Mouse (Mus musculus) hindbrain, embryonic 10.5 days (tissue): Measurements from ENCODE around the gene Kiss1. TPM values are rescaled to one million over a fixed set of nuclear protein-coding genes. Genes with fewer than 3 reads are reported as not detected.

Source experiments
- DNase-seq: peaks from one replicate; pipeline ENCODE4 v3.0.0-alpha.2; 2017; ENCODE audit warnings: low spot score
- H3K27ac ChIP-seq: fragments of 300-500 bp; sonication (generic); 2 replicates; pipeline ENCODE4 v1.5.1; 2016; ENCODE audit warnings: mild to moderate bottlenecking, moderate library complexity
- H3K27me3 ChIP-seq: fragments of 300-500 bp; sonication (generic); 2 replicates; pipeline ENCODE4 v1.6.1; 2016; ENCODE audit warnings: mild to moderate bottlenecking; ENCODE audit not compliant: poor library complexity, insufficient read depth, severe bottlenecking
- H3K36me3 ChIP-seq: fragments of 300-500 bp; sonication (generic); 2 replicates; pipeline ENCODE4 v1.6.1; 2016; ENCODE audit warnings: mild to moderate bottlenecking, moderate library complexity
- H3K4me1 ChIP-seq: fragments of 300-500 bp; sonication (generic); replicated peaks from 2 replicates; pipeline ENCODE4 v1.6.1; 2016; ENCODE audit warnings: mild to moderate bottlenecking
- H3K4me3 ChIP-seq: fragments of 300-500 bp; sonication (generic); 2 replicates; pipeline ENCODE4 v1.5.1; 2016; ENCODE audit warnings: mild to moderate bottlenecking, moderate library complexity
- H3K9me3 ChIP-seq: fragments of 300-500 bp; sonication (generic); 2 replicates; pipeline ENCODE4 v1.6.1; 2016; ENCODE audit warnings: mild to moderate bottlenecking, moderate library complexity
- WGBS: fragments of 180-500 bp; shearing (Covaris S2); methylation state at CpG from one replicate; pipeline ENCODE4 v1.1.7; 2016; 5-methylcytosine and 5-hydroxymethylcytosine counted together
- polyA plus RNA-seq: library from polyadenylated mRNA; unstranded; fragments of >200 nt; fragmentation: Nextera tagmentation; extraction: Ambion mirVana; gene quantifications from 2 replicates; pipeline ENCODE4 v1.2.1, GENCODE M21; 2016

Gene Kiss1
- polyA plus RNA-seq, 1 experiment from 2014 or later: not detected

GRCm38 (mm10) chr1:133367606-133368488 is 46.2 kb downstream of the Kiss1 start:
- Histone ChIP-seq H3K36me3 (no peaks in the 10 kb centered on the region), H3K4me3 (peak overlapping the region; percentile 7), H3K4me1 (peaks cover 66% of the 10 kb centered on the region), H3K9me3 (no peaks in the 10 kb centered on the region), H3K27me3 (peaks cover 44% of the 10 kb centered on the region), H3K27ac (peak overlapping the region; percentile 54)
- WGBS: 11% methylated on average over 11 of the region's 11 CpGs
- peak; percentile 43 for DNase-seq

DNA sequence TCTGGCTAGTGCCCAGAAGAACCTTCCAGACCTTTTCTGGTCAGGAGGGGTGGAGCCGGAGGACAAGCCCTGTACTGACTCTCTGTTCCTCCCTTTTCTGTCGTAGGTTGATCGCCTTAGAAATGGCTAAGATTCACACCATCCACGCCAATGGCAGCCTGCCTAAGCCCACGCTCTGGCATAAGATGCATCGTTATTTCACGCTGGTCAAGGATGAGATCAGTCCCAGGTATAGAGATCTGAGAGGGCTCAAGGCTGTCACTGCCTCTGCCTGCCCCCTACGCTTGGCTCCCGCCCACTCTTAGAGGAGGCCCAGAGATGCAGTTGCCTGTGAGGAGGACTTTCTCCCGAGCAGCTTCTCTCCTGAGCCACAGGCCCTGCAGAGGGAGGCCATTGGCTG is 47.0 kb downstream of the Kiss1 start:
- no peak overlapping the region for H3K4me3 ChIP-seq
- WGBS: 53% methylated on average over 10 of the region's 10 CpGs
- H3K9me3 ChIP-seq: no peaks in the 10 kb centered on the region
- H3K36me3 ChIP-seq: no peaks in the 10 kb centered on the region
- H3K27me3 ChIP-seq: peaks cover 38% of the 10 kb centered on the region
- peaks cover 62% of the 10 kb centered on the region for H3K4me1 ChIP-seq
- H3K27ac ChIP-seq: peak overlapping the region; percentile 54; the same call in 1 of the 2 replicates
- no peak for DNase-seq

DNA sequence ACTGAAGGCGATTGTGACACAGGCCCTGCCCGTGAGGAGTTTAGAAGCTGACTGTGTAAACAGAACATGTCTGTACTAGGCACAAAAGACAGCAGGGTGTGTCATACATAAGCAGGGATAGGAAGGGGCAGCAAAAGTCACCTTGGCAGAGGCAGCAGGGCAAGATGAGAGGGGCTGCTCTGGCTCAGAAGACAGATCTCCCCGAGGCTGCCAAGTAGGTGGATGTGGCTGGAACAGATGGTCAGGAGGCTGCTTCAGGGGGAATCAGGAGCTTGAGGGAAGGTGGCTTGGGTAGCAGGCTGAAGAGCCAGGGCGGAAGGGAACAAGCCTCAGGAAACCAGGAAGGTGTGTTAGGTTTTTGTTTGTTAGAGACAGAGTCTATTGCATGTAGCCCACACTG is 48.7 kb downstream of the Kiss1 start:
- no peak for DNase-seq
- no peaks in the 10 kb centered on the region for H3K36me3 ChIP-seq
- no peak overlapping the region for H3K4me3 ChIP-seq
- H3K4me1 ChIP-seq: peaks cover 47% of the 10 kb centered on the region
- peaks cover 21% of the 10 kb centered on the region for H3K27me3 ChIP-seq
- WGBS: 84% methylated on average over 4 of the region's 4 CpGs
- no peaks in the 10 kb centered on the region for H3K9me3 ChIP-seq
- no peak overlapping the region for H3K27ac ChIP-seq

DNA sequence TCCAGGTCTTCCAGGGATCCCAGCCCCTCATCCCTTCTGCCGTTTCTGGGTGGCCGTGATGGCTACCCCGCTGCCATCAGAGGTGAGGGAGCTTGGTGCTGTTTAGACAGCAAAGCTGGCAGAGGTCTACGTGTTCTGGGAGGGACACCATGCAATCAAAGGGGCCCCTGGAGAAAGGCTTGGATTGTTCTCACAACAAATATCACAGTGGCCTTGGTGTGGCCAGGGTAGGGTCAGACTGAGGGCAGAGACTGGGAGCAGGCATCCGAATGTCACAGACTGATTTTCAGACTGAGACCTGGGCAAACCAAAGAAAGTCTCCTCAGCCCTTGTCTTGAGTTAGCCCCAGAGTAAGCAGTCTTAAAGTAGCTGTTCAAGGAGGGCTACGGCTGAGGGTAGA is 49.8 kb downstream of the Kiss1 start:
- Histone ChIP-seq H3K4me3 (no peak overlapping the region), H3K27ac (no peak overlapping the region), H3K4me1 (peaks cover 56% of the 10 kb centered on the region), H3K9me3 (no peaks in the 10 kb centered on the region), H3K36me3 (no peaks in the 10 kb centered on the region), H3K27me3 (peaks cover 10% of the 10 kb centered on the region)
- WGBS: 84% methylated on average over 6 of the region's 6 CpGs
- DNase-seq: no peak

GRCm38 (mm10) chr1:133372113-133372512 is 50.4 kb downstream of the Kiss1 start:
- Histone ChIP-seq H3K4me3 (no peak overlapping the region), H3K4me1 (peaks cover 55% of the 10 kb centered on the region), H3K36me3 (no peaks in the 10 kb centered on the region), H3K27ac (peak overlapping the region; percentile 64), H3K9me3 (0 out of 2 replicates have a peak, but pooled peaks cover under 1% of the 10 kb centered on the region), H3K27me3 (peaks cover 5% of the 10 kb centered on the region; the same call in 1 of the 2 replicates)
- DNase-seq: no peak
- WGBS: 73% methylated on average over 8 of the region's 8 CpGs

- H3K4me1 ChIP-seq: peaks cover 51% of the 10 kb centered on the region
- H3K4me3 ChIP-seq: no peak overlapping the region
- WGBS: 71% methylated on average over 10 of the region's 10 CpGs
- no peaks in the 10 kb centered on the region for H3K36me3 ChIP-seq
- 0 out of 2 replicates have a peak, but pooled peaks cover 3% of the 10 kb centered on the region for H3K9me3 ChIP-seq
- H3K27me3 ChIP-seq: no peaks in the 10 kb centered on the region
- peak overlapping the region; percentile 45 for H3K27ac ChIP-seq
- DNase-seq: no peak
Observed at GRCm38 (mm10) chr1:133375696-133376346, 54.1 kb downstream of the Kiss1 start.

DNA sequence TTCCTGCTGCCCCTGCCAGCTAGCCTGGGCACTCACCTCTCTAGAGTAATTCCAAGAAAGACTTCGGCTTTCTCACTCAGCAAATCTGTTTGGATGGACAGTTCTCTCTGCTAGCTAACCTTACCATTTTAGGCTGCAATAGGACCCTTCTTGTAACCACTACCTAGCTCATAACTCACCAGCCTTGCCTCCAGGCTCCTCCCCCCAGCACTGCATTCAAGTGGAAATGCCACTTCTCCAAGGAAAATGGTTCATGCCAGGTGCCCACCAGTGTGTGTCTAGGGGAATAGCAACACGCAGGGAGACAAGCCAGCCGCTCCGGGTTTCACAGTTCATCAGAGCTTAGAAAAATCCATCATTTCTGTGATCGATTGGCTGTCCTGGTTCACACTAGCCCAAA is 55.9 kb downstream of the Kiss1 start:
- Histone ChIP-seq H3K27me3 (no peaks in the 10 kb centered on the region), H3K9me3 (0 out of 2 replicates have a peak, but pooled peaks cover 3% of the 10 kb centered on the region), H3K4me1 (peaks cover 43% of the 10 kb centered on the region), H3K27ac (no peak overlapping the region), H3K4me3 (no peak overlapping the region), H3K36me3 (peaks cover 8% of the 10 kb centered on the region; the same call in 1 of the 2 replicates)
- 92% methylated on average over 5 of the region's 5 CpGs for WGBS
- DNase-seq: no peak

Other genes starting within 250 kb of the Kiss1 start
- 46.2 and 54.6 TPM in 2 replicates for gene Ppp1r15b, start 190.7 kb upstream of the Kiss1 start, polyA plus RNA-seq
- 8.8 and 17.4 TPM in 2 replicates for gene Plekha6, start 157.7 kb upstream of the Kiss1 start, polyA plus RNA-seq
- not detected in 2 replicates for gene Golt1a, start 12.1 kb upstream of the Kiss1 start, polyA plus RNA-seq
- gene Ren1, start 28.6 kb downstream of the Kiss1 start, polyA plus RNA-seq: 0.22 and 0.37 TPM in 2 replicates
- gene Etnk2, start 41.7 kb downstream of the Kiss1 start, polyA plus RNA-seq: 2.9 and 4.1 TPM in 2 replicates
- gene Sox13, start 102.5 kb downstream of the Kiss1 start, polyA plus RNA-seq: 28.3 and 28.4 TPM in 2 replicates